Mouse (Mus musculus) left cerebral cortex, adult 9 months (tissue): ENCODE measurements around the gene Tada3.

Source experiments
- DNase-seq, 2 experiments: peaks; one replicate each; pipeline ENCODE4 v3.0.0; 2022; ENCODE audit warnings: low spot score in 2 of 2

Tada3 gene

GRCm38 (mm10) chr6:113386025-113386424 lies 8.3 kb upstream of the Tada3 start:
- no peak for DNase-seq

- no peak for DNase-seq
These were observed 7.6 kb upstream of the Tada3 start for GRCm38 (mm10) chr6:113385160-113385714.

GRCm38 (mm10) chr6:113384351-113384927 lies 6.8 kb upstream of the Tada3 start:
- peak in 1 of 2 experiments; percentile 43 for DNase-seq

- no peak for DNase-seq
These were observed 2.8 kb upstream of the Tada3 start for GRCm38 (mm10) chr6:113380480-113380879.

- DNase-seq = no peak
These were observed 1.6 kb upstream of the Tada3 start for GRCm38 (mm10) chr6:113379246-113379645.

GRCm38 (mm10) chr6:113377172-113377495 lies 549 bp downstream of the Tada3 start:
- no peak for DNase-seq

- no peak for DNase-seq
These were observed 4.2 kb downstream of the Tada3 start for GRCm38 (mm10) chr6:113373491-113373890.

GRCm38 (mm10) chr6:113370194-113370929 lies 7.3 kb downstream of the Tada3 start:
- no peak for DNase-seq

GRCm38 (mm10) chr6:113368577-113368976 lies 9.1 kb downstream of the Tada3 start:
- DNase-seq = no peak

- no peak for DNase-seq
These were observed 9.6 kb downstream of the Tada3 start for GRCm38 (mm10) chr6:113368124-113368523.

- DNase-seq = no peak
These were observed 10.1 kb downstream of the Tada3 start for GRCm38 (mm10) chr6:113367574-113367973.

- no peak for DNase-seq
These were observed 11.0 kb downstream of the Tada3 start for GRCm38 (mm10) chr6:113366639-113367038.

- no peak for DNase-seq
These were observed 13.1 kb downstream of the Tada3 start for GRCm38 (mm10) chr6:113364518-113365135.

- no peak for DNase-seq
These were observed 15.4 kb downstream of the Tada3 start for GRCm38 (mm10) chr6:113362241-113362640.

GRCm38 (mm10) chr6:113361476-113361875 lies 16.2 kb downstream of the Tada3 start:
- no peak for DNase-seq

GRCm38 (mm10) chr6:113353696-113354095 lies 24.0 kb downstream of the Tada3 start:
- no peak for DNase-seq

GRCm38 (mm10) chr6:113352820-113353219 lies 24.9 kb downstream of the Tada3 start:
- DNase-seq = no peak

- DNase-seq = no peak
These were observed 26.0 kb downstream of the Tada3 start for GRCm38 (mm10) chr6:113351653-113352052.

- no peak for DNase-seq
These were observed 26.5 kb downstream of the Tada3 start for GRCm38 (mm10) chr6:113351161-113351560.

GRCm38 (mm10) chr6:113350538-113350937 lies 27.1 kb downstream of the Tada3 start:
- DNase-seq = no peak

GRCm38 (mm10) chr6:113346897-113347296 lies 30.8 kb downstream of the Tada3 start:
- no peak for DNase-seq

- DNase-seq = no peak
These were observed 33.4 kb downstream of the Tada3 start for GRCm38 (mm10) chr6:113344321-113344720.
